Mouse (Mus musculus) liver, embryonic 16.5 days (tissue): Measurements from ENCODE around the gene Arid1b. TPM values are rescaled to one million over a fixed set of nuclear protein-coding genes. Genes with fewer than 3 reads are reported as not detected.

Source experiments
- ATAC-seq: fragments of 200-750 bp; cut with Nextera tagmentation; 2 replicates; pipeline ENCODE4 v1.8.0; 2017; ENCODE audit warnings: low read depth, mild to moderate bottlenecking, moderate number of reproducible peaks, moderate library complexity
- H3K27ac ChIP-seq: fragments of 300-500 bp; sonication (generic); 2 replicates; pipeline ENCODE4 v1.5.1; 2014; ENCODE audit warnings: mild to moderate bottlenecking, low read length
- H3K27me3 ChIP-seq: fragments of 300-500 bp; sonication (generic); 2 replicates; pipeline ENCODE4 v1.6.1; 2014; ENCODE audit warnings: low read depth, low read length, mixed read lengths; ENCODE audit not compliant: control insufficient read depth, insufficient read depth
- H3K36me3 ChIP-seq: fragments of 300-500 bp; sonication (generic); 2 replicates; pipeline ENCODE4 v1.6.1; 2014; ENCODE audit warnings: mild to moderate bottlenecking; ENCODE audit not compliant: control insufficient read depth, insufficient read depth
- H3K4me1 ChIP-seq: fragments of 300-500 bp; sonication (generic); 2 replicates; pipeline ENCODE4 v1.6.1; 2014; ENCODE audit warnings: low read depth, low read length, mixed read lengths; ENCODE audit not compliant: control insufficient read depth
- H3K4me2 ChIP-seq: fragments of 300-500 bp; sonication (generic); 2 replicates; pipeline ENCODE4 v1.6.1; 2014; ENCODE audit warnings: low read depth, low read length, mixed read lengths
- H3K4me3 ChIP-seq: fragments of 300-500 bp; sonication (generic); 2 replicates; pipeline ENCODE4 v1.5.1; 2014; ENCODE audit warnings: low read depth, mild to moderate bottlenecking, low read length
- H3K9ac ChIP-seq: fragments of 300-500 bp; sonication (generic); 2 replicates; pipeline ENCODE4 v1.6.1; 2014; ENCODE audit warnings: low read depth, low read length
- H3K9me3 ChIP-seq: fragments of 300-500 bp; sonication (generic); replicated peaks from 2 replicates; pipeline ENCODE4 v1.6.1; 2016; ENCODE audit warnings: low read length; ENCODE audit not compliant: control insufficient read depth
- WGBS: fragments of 180-500 bp; shearing (Covaris S2); extraction: QIAGEN DNeasy Blood & Tissue Kit; methylation state at CpG from one replicate; pipeline ENCODE4 v1.1.7; 2014; ENCODE audit not compliant: insufficient replicate concordance; 5-methylcytosine and 5-hydroxymethylcytosine counted together
- polyA plus RNA-seq: library from polyadenylated mRNA; unstranded; fragments of >200 nt; fragmentation: Nextera tagmentation; extraction: Ambion mirVana; gene quantifications from 2 replicates; pipeline ENCODE4 v1.2.1, GENCODE M21; 2015

Arid1b gene
- polyA plus RNA-seq, 1 experiment from 2014 or later, result 3.2 TPM

DNA sequence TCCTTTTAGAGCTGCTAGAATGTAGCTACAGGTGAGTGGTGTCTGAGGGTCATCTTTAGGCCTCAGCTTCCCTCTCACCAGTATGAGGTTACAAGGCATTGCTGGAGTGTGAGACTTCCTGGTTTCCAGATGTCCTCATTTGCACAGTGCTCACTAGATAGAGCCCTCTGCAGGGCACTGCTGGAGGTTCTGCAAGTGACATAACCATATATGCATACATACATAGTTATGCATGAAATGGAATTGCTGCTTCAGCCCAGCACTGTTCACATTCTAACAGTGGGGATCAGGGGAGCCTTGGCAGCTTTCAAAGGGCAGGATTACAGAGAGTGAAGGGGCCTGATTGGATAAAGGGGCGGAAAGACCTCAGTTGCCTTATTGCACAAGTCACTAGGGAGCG lies 193.4 kb downstream of the Arid1b start:
- Histone ChIP-seq H3K27ac (no peak overlapping the region), H3K27me3 (no peaks in the 10 kb centered on the region), H3K4me1 (peaks cover 18% of the 10 kb centered on the region), H3K9me3 (no peaks in the 10 kb centered on the region), H3K4me3 (no peak overlapping the region), H3K9ac (no peak overlapping the region), H3K4me2 (no peak overlapping the region), H3K36me3 (no peaks in the 10 kb centered on the region)
- WGBS, result 72% methylated on average over 2 of the region's 2 CpGs
- no peak for ATAC-seq

DNA sequence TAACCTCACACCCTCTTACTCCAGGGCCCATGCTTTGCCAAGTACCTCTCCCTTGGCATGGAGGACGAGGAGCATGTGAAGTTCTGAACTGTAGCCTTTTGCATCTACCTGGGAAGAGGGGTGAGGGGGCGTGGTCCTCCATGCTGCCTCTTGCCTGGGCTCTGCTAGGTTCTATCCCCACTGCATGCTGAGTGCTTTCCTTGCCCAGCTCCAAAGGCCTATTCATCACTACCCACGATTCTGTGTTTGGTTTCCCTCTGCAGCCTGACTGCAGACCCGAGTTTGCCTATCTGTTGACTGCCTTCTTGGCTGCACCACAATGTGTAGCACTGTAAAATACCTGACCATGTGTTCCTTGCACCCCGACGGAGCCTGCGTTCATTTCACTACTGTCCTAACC lies 194.3 kb downstream of the Arid1b start:
- no peak overlapping the region for H3K4me3 ChIP-seq
- WGBS, result 63% methylated on average over 7 of the region's 7 CpGs
- no peak for ATAC-seq
- no peak overlapping the region for H3K27ac ChIP-seq
- H3K9ac ChIP-seq, result no peak overlapping the region
- peaks cover 16% of the 10 kb centered on the region for H3K4me1 ChIP-seq
- H3K9me3 ChIP-seq, result no peaks in the 10 kb centered on the region
- no peaks in the 10 kb centered on the region for H3K36me3 ChIP-seq
- no peaks in the 10 kb centered on the region for H3K27me3 ChIP-seq
- no peak overlapping the region for H3K4me2 ChIP-seq

DNA sequence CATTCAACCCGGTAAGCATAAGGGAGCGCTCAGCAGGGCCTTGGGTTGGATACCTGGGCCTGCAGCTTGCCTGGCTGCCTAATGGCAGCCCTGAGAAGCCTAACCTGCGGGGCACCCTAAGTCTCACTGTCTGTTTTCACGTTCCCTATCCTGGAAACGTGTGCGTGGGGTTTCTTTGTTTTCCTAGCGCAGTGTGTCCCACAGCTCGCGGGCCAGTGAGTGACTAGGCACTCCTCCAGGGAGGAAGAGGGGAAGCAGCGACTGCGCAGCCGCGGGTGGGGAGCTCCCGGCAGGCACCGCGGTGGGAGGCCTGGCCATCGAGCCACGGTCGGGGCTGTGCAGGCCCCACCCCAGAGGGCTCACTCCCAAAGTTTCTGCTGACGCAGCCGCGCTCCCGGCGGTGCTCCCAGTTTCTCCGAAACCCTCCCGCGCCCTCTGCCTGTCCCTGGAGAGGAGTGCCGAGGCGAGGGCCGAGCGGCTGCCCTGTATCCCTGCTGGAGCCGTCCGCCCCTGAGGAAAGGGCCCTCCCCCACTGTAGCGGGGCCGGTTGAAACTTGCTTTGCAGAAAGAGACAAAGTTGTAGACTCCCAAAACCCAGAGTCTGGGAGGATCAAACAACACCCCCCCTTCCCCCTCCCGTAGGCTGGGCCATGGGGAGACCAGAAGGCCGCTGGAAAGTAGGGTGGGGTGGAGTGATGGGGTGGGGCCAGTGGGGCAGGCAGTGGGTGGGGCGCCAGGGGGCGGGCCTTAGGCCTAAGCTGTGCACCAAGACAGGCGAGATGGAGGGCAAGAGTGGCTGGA lies 195.6 kb downstream of the Arid1b start:
- no peaks in the 10 kb centered on the region for H3K27me3 ChIP-seq
- H3K9me3 ChIP-seq, result no peaks in the 10 kb centered on the region
- peak; percentile 95 for ATAC-seq
- H3K4me1 ChIP-seq, result peaks cover 22% of the 10 kb centered on the region
- H3K9ac ChIP-seq, result peak overlapping the region; percentile 96
- 2% methylated on average over 39 of the region's 40 CpGs for WGBS
- H3K36me3 ChIP-seq, result no peaks in the 10 kb centered on the region
- H3K4me2 ChIP-seq, result peak overlapping the region; percentile 97
- H3K27ac ChIP-seq, result peak overlapping the region; percentile 100
- peak overlapping the region; percentile 78 for H3K4me3 ChIP-seq

DNA sequence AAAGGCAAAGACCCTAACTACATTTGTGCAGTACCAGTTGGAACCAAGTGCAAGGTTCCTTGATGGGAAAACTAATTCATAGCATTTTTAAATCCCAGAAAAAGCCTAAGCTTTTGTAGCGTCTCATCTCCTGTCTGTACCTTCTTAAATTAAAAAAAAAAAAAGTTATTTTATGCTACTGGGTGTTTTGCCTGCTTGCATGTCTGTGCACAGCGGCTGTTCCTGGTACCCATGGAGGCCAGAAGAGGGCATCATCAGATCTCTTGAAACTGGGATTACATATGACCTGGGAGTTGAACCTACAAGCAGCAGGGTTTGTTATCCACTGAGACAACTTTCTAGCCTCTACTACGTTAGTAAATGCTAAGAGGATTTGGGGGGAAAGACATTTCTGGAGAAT lies 196.2 kb downstream of the Arid1b start:
- Histone ChIP-seq H3K36me3 (no peaks in the 10 kb centered on the region), H3K27ac (peak overlapping the region; percentile 100), H3K4me1 (peaks cover 23% of the 10 kb centered on the region), H3K9ac (peak overlapping the region; percentile 96; the same call in 1 of the 2 replicates), H3K27me3 (no peaks in the 10 kb centered on the region), H3K4me2 (peak overlapping the region; percentile 97), H3K9me3 (no peaks in the 10 kb centered on the region), H3K4me3 (peak overlapping the region; percentile 78)
- WGBS, result 24% methylated on average over 3 of the region's 3 CpGs
- ATAC-seq, result no peak

DNA sequence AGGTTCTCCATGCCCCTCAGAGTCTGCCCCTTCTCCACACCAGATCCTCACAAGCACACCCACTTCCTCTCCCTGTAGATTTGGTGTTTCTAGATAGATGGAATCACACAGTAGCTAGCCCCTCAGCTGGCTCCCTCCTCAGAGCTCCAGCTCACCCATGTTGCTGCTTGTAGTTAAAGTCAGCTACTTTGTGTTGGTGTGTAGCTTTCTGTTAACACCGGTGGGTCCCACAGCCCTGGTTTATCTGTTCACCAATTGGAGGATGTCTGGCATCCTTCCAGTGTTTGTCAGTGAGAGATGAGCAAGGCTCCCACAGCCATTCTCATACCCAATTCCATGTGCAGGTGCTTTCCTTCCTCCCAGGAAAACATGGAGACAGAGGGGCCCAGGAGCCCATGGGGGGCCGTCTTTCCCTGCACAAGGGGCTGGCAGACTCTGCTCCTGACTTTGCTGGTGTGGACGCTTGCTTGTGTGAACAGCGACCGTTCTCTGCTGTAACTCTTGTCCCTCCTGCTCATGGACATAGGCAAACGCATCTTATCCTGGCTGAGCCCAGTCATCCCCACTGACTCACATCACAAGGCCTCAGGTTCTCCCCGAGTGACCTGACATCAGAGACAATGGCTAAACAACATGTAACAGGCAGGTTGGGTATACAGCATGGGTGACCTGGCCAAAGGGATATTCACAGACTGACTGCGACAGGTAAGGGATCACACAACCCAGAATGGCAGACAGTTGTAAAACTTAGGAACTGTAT lies 200.2 kb downstream of the Arid1b start:
- Histone ChIP-seq H3K36me3 (no peaks in the 10 kb centered on the region), H3K4me2 (no peak overlapping the region), H3K4me3 (no peak overlapping the region), H3K27me3 (no peaks in the 10 kb centered on the region), H3K9me3 (no peaks in the 10 kb centered on the region), H3K4me1 (peaks cover 44% of the 10 kb centered on the region), H3K9ac (no peak overlapping the region), H3K27ac (no peak overlapping the region)
- WGBS, result 68% methylated on average over 8 of the region's 8 CpGs
- ATAC-seq, result no peak

DNA sequence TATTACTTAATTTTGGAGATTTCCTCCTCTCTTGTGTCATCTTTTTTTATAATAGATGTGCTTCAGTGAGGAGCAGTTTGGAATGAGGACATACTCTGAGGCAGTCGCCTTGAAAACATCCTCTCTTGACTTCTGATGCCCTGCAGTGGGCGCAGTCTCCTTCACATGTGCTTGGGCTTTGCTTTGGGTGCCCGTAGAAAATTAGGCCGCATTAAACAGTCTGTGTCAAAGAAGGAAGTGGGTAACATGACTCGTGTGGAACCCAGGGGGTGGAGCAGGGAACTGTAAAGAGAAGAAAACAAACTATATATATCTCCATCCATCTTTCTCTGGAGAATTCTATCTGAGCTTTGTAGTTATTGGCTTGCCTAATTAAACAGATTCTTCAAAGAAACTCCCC lies 201.3 kb downstream of the Arid1b start:
- no peak overlapping the region for H3K4me3 ChIP-seq
- H3K4me2 ChIP-seq, result no peak overlapping the region
- no peak for ATAC-seq
- H3K27me3 ChIP-seq, result no peaks in the 10 kb centered on the region
- no peaks in the 10 kb centered on the region for H3K36me3 ChIP-seq
- no peaks in the 10 kb centered on the region for H3K9me3 ChIP-seq
- H3K9ac ChIP-seq, result no peak overlapping the region
- H3K4me1 ChIP-seq, result peaks cover 39% of the 10 kb centered on the region
- H3K27ac ChIP-seq, result 0 out of 2 replicates have a peak overlapping the region, but pooled peaks have one; percentile 29
- WGBS, result 40% methylated on average over 5 of the region's 5 CpGs

DNA sequence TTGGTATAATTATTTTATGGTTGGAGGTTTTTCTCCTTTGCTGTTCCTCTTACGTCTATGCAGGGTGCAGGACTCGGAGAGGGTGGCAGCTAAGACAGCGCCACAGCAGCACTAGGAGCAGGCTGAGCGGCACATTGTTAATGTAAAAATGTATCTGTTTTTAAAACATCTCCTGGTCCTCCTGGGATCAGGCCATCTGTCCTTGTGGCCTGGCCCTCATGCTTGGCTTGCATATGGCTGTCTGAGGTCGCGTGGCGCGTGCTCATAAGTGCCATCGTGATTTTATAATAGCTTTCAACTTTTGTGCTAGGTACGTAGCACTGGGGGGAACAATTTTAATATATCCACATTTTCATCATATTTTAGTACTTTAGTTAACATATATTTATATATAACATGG lies 201.9 kb downstream of the Arid1b start:
- Histone ChIP-seq H3K27me3 (no peaks in the 10 kb centered on the region), H3K9me3 (no peaks in the 10 kb centered on the region), H3K27ac (no peak overlapping the region), H3K36me3 (no peaks in the 10 kb centered on the region), H3K4me1 (peaks cover 35% of the 10 kb centered on the region), H3K9ac (no peak overlapping the region), H3K4me3 (no peak overlapping the region), H3K4me2 (no peak overlapping the region)
- WGBS, result 80% methylated on average over 10 of the region's 10 CpGs
- ATAC-seq, result no peak

DNA sequence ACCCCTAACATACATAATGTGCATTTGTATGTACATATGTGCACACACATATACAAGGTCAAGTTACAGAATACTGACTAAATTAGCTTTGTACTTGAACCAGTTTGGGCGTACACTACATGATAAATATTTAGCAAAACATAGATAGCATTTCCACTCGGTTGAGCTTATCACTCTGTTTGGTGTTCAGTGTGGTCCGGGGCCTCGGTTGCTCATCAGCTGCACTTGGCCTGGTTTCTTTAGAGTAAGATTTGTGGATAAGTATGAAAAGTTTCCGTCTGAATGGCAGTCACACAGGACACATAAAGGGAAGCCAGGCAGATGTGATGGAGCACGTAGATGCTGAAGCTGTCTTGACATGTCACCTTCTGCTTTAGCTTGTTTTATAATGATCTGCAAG lies 202.4 kb downstream of the Arid1b start:
- H3K27me3 ChIP-seq, result no peaks in the 10 kb centered on the region
- 28% methylated on average over 6 of the region's 6 CpGs for WGBS
- ATAC-seq, result peak; percentile 22; the same call in 1 of the 2 replicates
- peaks cover 35% of the 10 kb centered on the region for H3K4me1 ChIP-seq
- H3K4me3 ChIP-seq, result no peak overlapping the region
- no peaks in the 10 kb centered on the region for H3K36me3 ChIP-seq
- H3K4me2 ChIP-seq, result no peak overlapping the region
- no peaks in the 10 kb centered on the region for H3K9me3 ChIP-seq
- H3K27ac ChIP-seq, result 0 out of 2 replicates have a peak overlapping the region, but pooled peaks have one; percentile 19
- no peak overlapping the region for H3K9ac ChIP-seq

DNA sequence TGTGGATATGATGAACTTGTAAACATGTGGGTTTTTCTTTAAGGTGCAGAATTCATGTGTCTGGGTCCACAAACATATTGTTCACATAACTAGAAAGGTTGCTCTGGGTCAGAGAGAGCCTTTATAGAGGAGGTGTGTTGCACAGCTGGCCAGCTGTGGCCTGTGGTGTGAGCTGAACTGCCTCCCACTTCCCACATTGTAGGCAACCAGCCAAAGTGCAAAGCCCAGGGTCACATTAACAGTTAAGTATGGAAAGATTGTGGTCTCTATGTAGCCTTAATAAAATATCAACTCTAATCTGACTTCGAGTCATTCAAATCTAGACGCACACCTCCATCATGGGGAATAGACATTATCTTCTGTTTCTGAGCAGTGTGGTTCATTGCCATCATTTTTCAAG lies 203.0 kb downstream of the Arid1b start:
- ATAC-seq, result no peak
- Histone ChIP-seq H3K9ac (no peak overlapping the region), H3K9me3 (no peaks in the 10 kb centered on the region), H3K27me3 (no peaks in the 10 kb centered on the region), H3K27ac (no peak overlapping the region), H3K4me1 (peaks cover 33% of the 10 kb centered on the region), H3K4me2 (no peak overlapping the region), H3K4me3 (no peak overlapping the region), H3K36me3 (no peaks in the 10 kb centered on the region)
- 68% methylated on average over 2 of the region's 2 CpGs for WGBS
